Mouse (Mus musculus) heart, postnatal 25 days (tissue): ENCODE results near the gene Mtcl1. TPM values are rescaled to one million over a fixed set of nuclear protein-coding genes. Genes with fewer than 3 reads are reported as not detected.

Experiments used
- DNase-seq: peaks from one replicate; pipeline ENCODE4 v3.0.0; 2022; ENCODE audit warnings: low spot score
- intact Hi-C: fragments of 180-260 bp; cut with DNase I; formaldehyde crosslinking; loops from one replicate; pipeline ENCODE4 v1.15.1; 2025
- total RNA-seq, 2 experiments: library from RNA; stranded (reverse); gene quantifications; 2 replicates each; pipeline ENCODE4 v1.2.3; 2021

Gene Mtcl1
- total RNA-seq, 2 experiments from 2014 or later = 4.2 to 6.0 TPM

DNA sequence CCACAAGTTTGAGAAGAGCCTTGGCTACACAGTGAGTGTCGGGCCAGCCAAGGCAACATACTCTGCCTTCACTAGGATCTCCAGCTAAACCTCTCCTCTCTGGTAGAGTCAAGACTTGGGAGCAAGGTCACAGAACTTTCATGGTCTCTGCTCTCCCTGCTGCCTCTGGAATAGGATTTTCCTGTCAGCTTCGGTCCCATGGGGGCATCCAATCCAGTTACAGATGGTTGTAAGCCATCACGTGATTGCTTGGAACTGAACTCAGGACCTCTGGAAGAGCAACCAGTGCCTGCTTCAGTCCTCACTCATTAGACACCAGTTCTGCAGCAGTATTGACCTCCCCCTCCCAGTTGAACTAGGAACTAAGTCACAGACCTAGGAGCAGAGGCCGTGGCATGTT is 156.0 kb downstream of the Mtcl1 start:
- no peak for DNase-seq
- intact Hi-C loops = no loop called here

DNA sequence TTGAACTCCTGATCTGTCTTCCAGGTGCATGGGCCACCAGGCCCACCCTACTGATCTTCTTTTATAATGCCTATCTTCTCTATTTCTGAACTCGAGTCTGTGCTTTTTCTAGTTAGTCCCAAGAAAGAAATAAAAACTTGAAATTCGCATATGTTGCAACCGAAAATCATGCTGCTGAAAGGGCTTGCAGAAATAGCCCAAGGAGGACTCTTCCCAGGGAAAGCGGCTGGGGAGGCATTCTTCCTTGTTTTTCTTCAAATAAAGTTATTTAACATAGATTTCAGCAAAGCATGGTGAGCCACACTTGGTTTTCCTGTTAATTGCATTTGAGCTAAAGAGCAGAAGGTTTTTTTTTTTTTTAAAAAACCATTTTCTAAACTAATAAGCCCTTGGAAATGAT is 159.7 kb downstream of the Mtcl1 start:
- intact Hi-C loops = no loop called here
- DNase-seq = no peak

Other genes starting within 250 kb of the Mtcl1 start
- gene Rab12, start 70.0 kb upstream of the Mtcl1 start, total RNA-seq = 100 to 1,000 TPM; 206 to 221 TPM
- under 1 TPM in 1 of 2 experiments, not detected in 1; 0.08 TPM for gene Themis3, start 144.9 kb upstream of the Mtcl1 start, total RNA-seq